ENCODE assay signal across 39 mouse cellular contexts in genomic region chr7:45739820-45740219, GRCm38 (mm10). TPM values are rescaled to one million over a fixed set of nuclear protein-coding genes. Genes with fewer than 3 reads are reported as not detected.
DNase-seq lines count a peak whose midpoint lies in the region; ATAC-seq and TF ChIP-seq lines count a peak whose summit lies in the region.
"Had no signal": no experiment of that assay in that cellular context is flagged by ENCODE, and none has a peak within 500 bp of the region (broad histone marks: within the 10 kb centered on the region; RNA-seq: fewer than 3 reads in every experiment).

No protein-coding gene starts in this region.

- H3K36me3 ChIP-seq in forebrain, postnatal 0 days (ENCODE audit: insufficient read depth): no peaks in the 10 kb centered on the region
- no peaks in the 10 kb centered on the region for H3K36me3 ChIP-seq in forebrain, embryonic 13.5 days (ENCODE audit: poor library complexity, severe bottlenecking)
- H3K36me3 ChIP-seq in midbrain, embryonic 15.5 days (replicated peaks): no peaks in the 10 kb centered on the region
- no peaks in the 10 kb centered on the region for H3K36me3 ChIP-seq in midbrain, embryonic 10.5 days
- no peaks in the 10 kb centered on the region for H3K36me3 ChIP-seq in stomach, postnatal 0 days (ENCODE audit: control insufficient read depth, insufficient read depth, low read length)
- H3K36me3 ChIP-seq: heart, embryonic 12.5 days; limb, embryonic 10.5 days; limb, embryonic 15.5 days had no signal

- ATAC-seq in forebrain, postnatal 0 days: 0 out of 2 replicates have a peak, but pooled peaks have one; percentile 2
- no peak for ATAC-seq in forebrain, embryonic 13.5 days
- peak; percentile 20; the same call in 1 of the 2 replicates for ATAC-seq in midbrain, embryonic 15.5 days (replicated peaks)
- ATAC-seq in stomach, postnatal 0 days (ENCODE audit: low FRiP score, low TSS enrichment): no peak

- DNase-seq in forebrain, postnatal 0 days: no peak
- no peak for DNase-seq in midbrain, embryonic 10.5 days (ENCODE audit: low spot score)
- peak; percentile 52 for DNase-seq in R1 (ENCODE audit: low read depth, low spot score)
- peak; percentile 16 for DNase-seq in stomach, postnatal 0 days (ENCODE audit: low spot score)
- DNase-seq in adipocyte (ENCODE audit: low spot score): no peak
- DNase-seq in heart, postnatal 14 days: no peak

- TF ChIP-seq EP300 in stomach, postnatal 0 days (optimal IDR thresholded peaks at IDR 0.05): no peak

- H3K4me3 ChIP-seq in forebrain, postnatal 0 days (ENCODE audit: low read depth, low read length): no peak overlapping the region
- H3K4me3 ChIP-seq in forebrain, embryonic 13.5 days: no peak overlapping the region
- H3K4me3 ChIP-seq in midbrain, embryonic 15.5 days: no peak overlapping the region
- no peak overlapping the region for H3K4me3 ChIP-seq in midbrain, embryonic 10.5 days
- H3K4me3 ChIP-seq in stomach, postnatal 0 days (ENCODE audit: low read depth, low read length): no peak overlapping the region
- H3K4me3 ChIP-seq: erythroblast, embryonic 14.5 days; heart, adult 2 months; heart, embryonic 12.5 days; limb, embryonic 10.5 days; limb, embryonic 15.5 days had no signal

- intact Hi-C loops in heart, postnatal 14 days (cut with DNase I): loop anchor here (1.0 to 2.0 kb wide), 3 partner anchors 61 to 269 kb away; no protein-coding TSS in a partner anchor

- no peak overlapping the region for H3K27ac ChIP-seq in forebrain, postnatal 0 days (ENCODE audit: low read depth, low read length)
- no peak overlapping the region for H3K27ac ChIP-seq in forebrain, embryonic 13.5 days
- no peak overlapping the region for H3K27ac ChIP-seq in midbrain, embryonic 15.5 days
- no peak overlapping the region for H3K27ac ChIP-seq in midbrain, embryonic 10.5 days (replicated peaks)
- no peak overlapping the region for H3K27ac ChIP-seq in stomach, postnatal 0 days (replicated peaks)
- H3K27ac ChIP-seq: heart, adult 2 months; hindbrain, embryonic 14.5 days; kidney, postnatal 0 days; limb, embryonic 10.5 days; limb, embryonic 15.5 days; liver, embryonic 14.5 days had no signal

- no peaks in the 10 kb centered on the region for H3K27me3 ChIP-seq in forebrain, postnatal 0 days (ENCODE audit: insufficient read depth, low read length)
- peaks cover 10% of the 10 kb centered on the region; the same call in 1 of the 2 replicates for H3K27me3 ChIP-seq in forebrain, embryonic 13.5 days
- no peaks in the 10 kb centered on the region for H3K27me3 ChIP-seq in midbrain, embryonic 15.5 days (replicated peaks)
- peaks cover 22% of the 10 kb centered on the region for H3K27me3 ChIP-seq in midbrain, embryonic 10.5 days (ENCODE audit: low read depth, poor library complexity, severe bottlenecking)
- no peaks in the 10 kb centered on the region for H3K27me3 ChIP-seq in stomach, postnatal 0 days (ENCODE audit: control insufficient read depth, insufficient read depth, low read length)
- H3K27me3 ChIP-seq: limb, embryonic 15.5 days had no signal

- H3K9ac ChIP-seq in forebrain, postnatal 0 days: no peak overlapping the region
- no peak overlapping the region for H3K9ac ChIP-seq in forebrain, embryonic 13.5 days
- no peak overlapping the region for H3K9ac ChIP-seq in midbrain, embryonic 15.5 days
- no peak overlapping the region for H3K9ac ChIP-seq in stomach, postnatal 0 days (ENCODE audit: low read length)
- H3K9ac ChIP-seq: heart, embryonic 12.5 days; hindbrain, embryonic 14.5 days; limb, embryonic 15.5 days; liver, embryonic 14.5 days; lung, embryonic 14.5 days had no signal

- no peaks in the 10 kb centered on the region for H3K4me1 ChIP-seq in forebrain, postnatal 0 days (ENCODE audit: insufficient read depth)
- no peaks in the 10 kb centered on the region for H3K4me1 ChIP-seq in forebrain, embryonic 13.5 days
- no peaks in the 10 kb centered on the region for H3K4me1 ChIP-seq in midbrain, embryonic 15.5 days
- H3K4me1 ChIP-seq in midbrain, embryonic 10.5 days: peaks cover 9% of the 10 kb centered on the region; the same call in 1 of the 2 replicates
- no peaks in the 10 kb centered on the region for H3K4me1 ChIP-seq in stomach, postnatal 0 days (replicated peaks; ENCODE audit: control insufficient read depth, insufficient read depth)

- no peaks in the 10 kb centered on the region for H3K9me3 ChIP-seq in forebrain, postnatal 0 days (ENCODE audit: low read length)
- no peaks in the 10 kb centered on the region for H3K9me3 ChIP-seq in forebrain, embryonic 13.5 days (replicated peaks)
- no peaks in the 10 kb centered on the region for H3K9me3 ChIP-seq in midbrain, embryonic 15.5 days
- H3K9me3 ChIP-seq in midbrain, embryonic 10.5 days (replicated peaks): no peaks in the 10 kb centered on the region
- H3K9me3 ChIP-seq in stomach, postnatal 0 days (ENCODE audit: control insufficient read depth, low read length): no peaks in the 10 kb centered on the region
- H3K9me3 ChIP-seq: heart, embryonic 12.5 days; limb, embryonic 10.5 days; limb, embryonic 15.5 days had no signal

- TF ChIP-seq CTCF in forebrain, postnatal 0 days (IDR thresholded peaks at IDR 0.05; ENCODE audit: low read depth): no peak
- no peak for TF ChIP-seq CTCF in stomach, postnatal 0 days (IDR thresholded peaks at IDR 0.05; ENCODE audit: low read depth)

- H3K4me2 ChIP-seq in forebrain, postnatal 0 days (ENCODE audit: low read depth): no peak overlapping the region
- H3K4me2 ChIP-seq in forebrain, embryonic 13.5 days: no peak overlapping the region
- H3K4me2 ChIP-seq in midbrain, embryonic 15.5 days: no peak overlapping the region
- no peak overlapping the region for H3K4me2 ChIP-seq in stomach, postnatal 0 days (replicated peaks; ENCODE audit: low read depth)
- H3K4me2 ChIP-seq: heart, embryonic 12.5 days; hindbrain, embryonic 14.5 days; limb, embryonic 15.5 days; lung, embryonic 14.5 days; midbrain, embryonic 11.5 days had no signal

- 74% methylated on average over 10 of the region's 10 CpGs for WGBS in forebrain, postnatal 0 days
- 76% methylated on average over 10 of the region's 10 CpGs for WGBS in forebrain, embryonic 13.5 days
- WGBS in midbrain, embryonic 15.5 days: 76% methylated on average over 10 of the region's 10 CpGs
- 70% methylated on average over 10 of the region's 10 CpGs for WGBS in midbrain, embryonic 10.5 days
- 62% methylated on average over 10 of the region's 10 CpGs for WGBS in stomach, postnatal 0 days

RNA-seq across cellular contexts. Expression of gene Spaca4, which starts 14.2 kb away (rescaled TPM):
- total RNA-seq in forebrain, postnatal 0 days (2014; rRNA removed): not detected in 2 replicates
- polyA plus RNA-seq in forebrain, postnatal 0 days (2015; fragmentation: Nextera tagmentation; extraction: Ambion mirVana): not detected in 2 replicates
- polyA plus RNA-seq in forebrain, embryonic 13.5 days (2015; fragmentation: Nextera tagmentation; extraction: Ambion mirVana): not detected in 2 replicates
- polyA plus RNA-seq in midbrain, embryonic 15.5 days (2015; fragmentation: Nextera tagmentation; extraction: Ambion mirVana): not detected in 2 replicates
- polyA plus RNA-seq in midbrain, embryonic 10.5 days (2016; fragmentation: Nextera tagmentation; extraction: Ambion mirVana): not detected in 2 replicates
- 0.39 and 0.56 TPM in 2 replicates for polyA plus RNA-seq in stomach, postnatal 0 days (2015; fragmentation: Nextera tagmentation; extraction: Ambion mirVana)
- total RNA-seq in heart, postnatal 14 days (2021): not detected
- total RNA-seq: adrenal gland, adult 8-10 months; adrenal gland, postnatal 4 days; CH12.LX; gastrocnemius, adult 18-20 months; gastrocnemius, postnatal 4 days; heart, adult 2 months; hematopoietic stem cell, adult 5-6 weeks; layer of hippocampus, postnatal 36 days; left cerebral cortex, postnatal 10 days; megakaryocyte progenitor cell, adult 5-6 weeks; monocyte, adult 5-6 weeks had no signal
- polyA plus RNA-seq: activated CD4-positive, CD25-positive, alpha-beta regulatory T cell, adult 4 months; cerebellum, adult 2 months; cortical plate, adult 2 months; embryonic facial prominence, embryonic 14.5 days; erythroblast, embryonic 14.5 days; forebrain, embryonic 11.5 days; frontal cortex, adult 2 months; heart, adult 2 months; heart, embryonic 12.5 days; heart, postnatal 0 days; hindbrain, embryonic 14.5 days; inflammation-experienced regulatory T-cells, adult 6 months; kidney, postnatal 0 days; large intestine, adult 2 months; limb, embryonic 10.5 days; limb, embryonic 15.5 days; liver, embryonic 14.5 days; lung, embryonic 14.5 days; midbrain, embryonic 11.5 days; spleen, adult 2 months; stomach, embryonic 14.5 days had no signal

RNA-seq across cellular contexts. Expression of gene Fam83e, which starts 18.8 kb away (rescaled TPM):
- 0.31 and 0.33 TPM in 2 replicates for total RNA-seq in forebrain, postnatal 0 days (2014; rRNA removed)
- polyA plus RNA-seq in forebrain, postnatal 0 days (2015; fragmentation: Nextera tagmentation; extraction: Ambion mirVana): 0.09 TPM in 1 of 2 replicates, not detected in the other
- 1.3 TPM in 2 replicates for polyA plus RNA-seq in forebrain, embryonic 13.5 days (2015; fragmentation: Nextera tagmentation; extraction: Ambion mirVana)
- polyA plus RNA-seq in midbrain, embryonic 15.5 days (2015; fragmentation: Nextera tagmentation; extraction: Ambion mirVana): 0.54 and 0.74 TPM in 2 replicates
- 1.7 and 2.0 TPM in 2 replicates for polyA plus RNA-seq in midbrain, embryonic 10.5 days (2016; fragmentation: Nextera tagmentation; extraction: Ambion mirVana)
- 21.6 and 24.8 TPM in 2 replicates for polyA plus RNA-seq in stomach, postnatal 0 days (2015; fragmentation: Nextera tagmentation; extraction: Ambion mirVana)
- total RNA-seq in heart, postnatal 14 days (2021): under 1 TPM; 0.17 to 0.24 TPM
- polyA plus RNA-seq: activated CD4-positive, CD25-positive, alpha-beta regulatory T cell, adult 4 months had no signal

RNA-seq across cellular contexts. Expression of gene Sphk2, which starts 22.0 kb away (rescaled TPM):
- 19.6 and 21.5 TPM in 2 replicates for total RNA-seq in forebrain, postnatal 0 days (2014; rRNA removed)
- polyA plus RNA-seq in forebrain, postnatal 0 days (2015; fragmentation: Nextera tagmentation; extraction: Ambion mirVana): 16.5 and 18.7 TPM in 2 replicates
- polyA plus RNA-seq in forebrain, embryonic 13.5 days (2015; fragmentation: Nextera tagmentation; extraction: Ambion mirVana): 25.3 and 29.7 TPM in 2 replicates
- 24.5 and 26.4 TPM in 2 replicates for polyA plus RNA-seq in midbrain, embryonic 15.5 days (2015; fragmentation: Nextera tagmentation; extraction: Ambion mirVana)
- 32.3 and 32.8 TPM in 2 replicates for polyA plus RNA-seq in midbrain, embryonic 10.5 days (2016; fragmentation: Nextera tagmentation; extraction: Ambion mirVana)
- 23.6 and 24.5 TPM in 2 replicates for polyA plus RNA-seq in stomach, postnatal 0 days (2015; fragmentation: Nextera tagmentation; extraction: Ambion mirVana)
- total RNA-seq in heart, postnatal 14 days (2021): 10 to 100 TPM; 17.5 to 18.8 TPM

RNA-seq across cellular contexts. Expression of gene Rpl18, which starts 24.6 kb away (rescaled TPM):
- 891 and 1,057 TPM in 2 replicates for total RNA-seq in forebrain, postnatal 0 days (2014; rRNA removed)
- polyA plus RNA-seq in forebrain, postnatal 0 days (2015; fragmentation: Nextera tagmentation; extraction: Ambion mirVana): 517 and 655 TPM in 2 replicates
- polyA plus RNA-seq in forebrain, embryonic 13.5 days (2015; fragmentation: Nextera tagmentation; extraction: Ambion mirVana): 808 and 823 TPM in 2 replicates
- polyA plus RNA-seq in midbrain, embryonic 15.5 days (2015; fragmentation: Nextera tagmentation; extraction: Ambion mirVana): 537 and 538 TPM in 2 replicates
- 965 and 1,116 TPM in 2 replicates for polyA plus RNA-seq in midbrain, embryonic 10.5 days (2016; fragmentation: Nextera tagmentation; extraction: Ambion mirVana)
- polyA plus RNA-seq in stomach, postnatal 0 days (2015; fragmentation: Nextera tagmentation; extraction: Ambion mirVana): 893 and 919 TPM in 2 replicates
- total RNA-seq in heart, postnatal 14 days (2021): 100 to 1,000 TPM; 552 to 626 TPM

RNA-seq across cellular contexts. Expression of gene Dbp, which starts 34.9 kb away (rescaled TPM):
- 9.0 and 11.7 TPM in 2 replicates for total RNA-seq in forebrain, postnatal 0 days (2014; rRNA removed)
- 6.4 and 6.6 TPM in 2 replicates for polyA plus RNA-seq in forebrain, postnatal 0 days (2015; fragmentation: Nextera tagmentation; extraction: Ambion mirVana)
- 2.5 and 3.0 TPM in 2 replicates for polyA plus RNA-seq in forebrain, embryonic 13.5 days (2015; fragmentation: Nextera tagmentation; extraction: Ambion mirVana)
- 3.3 and 3.8 TPM in 2 replicates for polyA plus RNA-seq in midbrain, embryonic 15.5 days (2015; fragmentation: Nextera tagmentation; extraction: Ambion mirVana)
- polyA plus RNA-seq in midbrain, embryonic 10.5 days (2016; fragmentation: Nextera tagmentation; extraction: Ambion mirVana): 2.1 and 2.9 TPM in 2 replicates
- polyA plus RNA-seq in stomach, postnatal 0 days (2015; fragmentation: Nextera tagmentation; extraction: Ambion mirVana): 8.8 and 12.6 TPM in 2 replicates
- total RNA-seq in heart, postnatal 14 days (2021): 10 to 100 TPM; 24.7 to 27.1 TPM

Comparison
In these comparisons a context has a peak if more than half of its experiments do, and no peak if none do; other contexts are left out.
1. ATAC-seq: peak in forebrain, postnatal 0 days (single experiment) and midbrain, embryonic 15.5 days (single experiment); none in forebrain, embryonic 13.5 days (single experiment) and stomach, postnatal 0 days (single experiment).
2. DNase-seq: peak in R1 (single experiment) and stomach, postnatal 0 days (single experiment); none in forebrain, postnatal 0 days (single experiment), midbrain, embryonic 10.5 days (single experiment), adipocyte (single experiment) and heart, postnatal 14 days (0 of 2).